Mouse (Mus musculus) adrenal gland, adult 2 months (tissue): Measurements from ENCODE around the gene Glipr1l2. TPM values are rescaled to one million over a fixed set of nuclear protein-coding genes. Genes with fewer than 3 reads are reported as not detected.
"Not testable (repeated sequence)": the region's sequence is repeated elsewhere in the genome, so short reads cannot be mapped to it uniquely, and the experiment has no call there.

Source experiments
- DNase-seq: peaks from one replicate; pipeline ENCODE4 v3.0.0; 2021
- long read RNA-seq: library from polyadenylated mRNA; stranded (forward); transcript quantifications from one replicate; pipeline ENCODE4 v2.0.0, GENCODE M21; 2021
- polyA plus RNA-seq: library from polyadenylated mRNA; depleted of rRNA; stranded (reverse); fragments of >200 nt; gene quantifications from 2 replicates; pipeline ENCODE4 v1.2.3, GENCODE M21; 2012; rRNA removed
- total RNA-seq, 2 experiments: library from RNA; stranded (reverse); gene quantifications; 2 replicates each; pipeline ENCODE4 v1.2.3; 2021

Gene Glipr1l2
- total RNA-seq, result not detected
- not detected in 2 replicates for polyA plus RNA-seq
- long read RNA-seq, result 0 reads

GRCm38 (mm10) chr10:112083157-112083556, at the start of gene Glipr1l2:
Gene Glipr1l2, plus strand, starts transcription at chr10:112083354.
- no peak for DNase-seq

GRCm38 (mm10) chr10:112043523-112043922, 39.6 kb upstream of the Glipr1l2 start:
- DNase-seq, result not testable (repeated sequence)

GRCm38 (mm10) chr10:112044283-112044682, 38.9 kb upstream of the Glipr1l2 start:
- not testable (repeated sequence) for DNase-seq

GRCm38 (mm10) chr10:112051220-112051619, 31.9 kb upstream of the Glipr1l2 start:
- DNase-seq, result no peak

GRCm38 (mm10) chr10:112051956-112052355, 31.2 kb upstream of the Glipr1l2 start:
- not testable (repeated sequence) for DNase-seq

- peak; percentile 68 for DNase-seq
Measured at GRCm38 (mm10) chr10:112059702-112060582, 23.2 kb upstream of the Glipr1l2 start, which contains the start of gene Glipr1l1. Gene Glipr1l1, plus strand, starts transcription at chr10:112060189.

GRCm38 (mm10) chr10:112060583-112060934, 22.6 kb upstream of the Glipr1l2 start:
- not testable (repeated sequence) for DNase-seq

- DNase-seq, result no peak
Measured at GRCm38 (mm10) chr10:112080044-112080443, 3.1 kb upstream of the Glipr1l2 start.

- DNase-seq, result peak; percentile 16
Measured at GRCm38 (mm10) chr10:112105785-112106184, 22.6 kb downstream of the Glipr1l2 start.

- no peak for DNase-seq
Measured at GRCm38 (mm10) chr10:112110401-112110800, 27.2 kb downstream of the Glipr1l2 start.

- not testable (repeated sequence) for DNase-seq
Measured at GRCm38 (mm10) chr10:112125090-112125489, 41.9 kb downstream of the Glipr1l2 start.

GRCm38 (mm10) chr10:112127682-112128230, 44.6 kb downstream of the Glipr1l2 start:
- not testable (repeated sequence) for DNase-seq

- no peak for DNase-seq
Measured at GRCm38 (mm10) chr10:112132194-112132593, 49.0 kb downstream of the Glipr1l2 start.

- DNase-seq, result peak; percentile 27
Measured at GRCm38 (mm10) chr10:112138050-112138870, 55.1 kb downstream of the Glipr1l2 start.

- no peak for DNase-seq
Measured at GRCm38 (mm10) chr10:112138871-112139430, 55.8 kb downstream of the Glipr1l2 start.

GRCm38 (mm10) chr10:112139834-112140233, 56.7 kb downstream of the Glipr1l2 start:
- DNase-seq, result no peak

Other genes with a start within 250 kb of the Glipr1l2 start
- 10 to 100 TPM; 34.1 to 38.6 TPM for gene Krr1, start 110.7 kb upstream of the Glipr1l2 start, total RNA-seq
- 1.0 and 2.0 TPM in 2 replicates for gene Krr1, start 110.7 kb upstream of the Glipr1l2 start, polyA plus RNA-seq
- 1 to 10 TPM; 2.9 to 4.6 TPM for gene Glipr1, start 80.7 kb upstream of the Glipr1l2 start, total RNA-seq
- 0.32 and 0.67 TPM in 2 replicates for gene Glipr1, start 80.7 kb upstream of the Glipr1l2 start, polyA plus RNA-seq
- gene Glipr1l1, start 23.2 kb upstream of the Glipr1l2 start, total RNA-seq, result not detected
- gene Glipr1l1, start 23.2 kb upstream of the Glipr1l2 start, polyA plus RNA-seq, result not detected in 2 replicates
- not detected for gene Glipr1l3, start 77.0 kb downstream of the Glipr1l2 start, total RNA-seq
- gene Glipr1l3, start 77.0 kb downstream of the Glipr1l2 start, polyA plus RNA-seq, result not detected in 2 replicates
- gene Caps2, start 80.3 kb downstream of the Glipr1l2 start, total RNA-seq, result not detected
- not detected in 2 replicates for gene Caps2, start 80.3 kb downstream of the Glipr1l2 start, polyA plus RNA-seq
- gene Kcnc2, start 187.8 kb downstream of the Glipr1l2 start, total RNA-seq, result under 1 TPM; 0.09 to 0.38 TPM
- gene Kcnc2, start 187.8 kb downstream of the Glipr1l2 start, polyA plus RNA-seq, result 0.22 and 0.27 TPM in 2 replicates